Mouse (Mus musculus): ENCODE measurements around the gene Arhgap22. TPM values are rescaled to one million over a fixed set of nuclear protein-coding genes. Genes with fewer than 3 reads are reported as not detected.

Gene Arhgap22
- polyA plus RNA-seq, 1 experiment from 2014 or later, result 14.0 TPM

- WGBS, result 64% methylated on average over 6 of the region's 6 CpGs
Observed at GRCm38 (mm10) chr14:33351984-33352722, 138.3 kb downstream of the Arhgap22 start.

GRCm38 (mm10) chr14:33352890-33353289, 139.1 kb downstream of the Arhgap22 start:
- DNase-seq (ENCODE audit: low spot score), result no peak
- ATAC-seq (replicated peaks; ENCODE audit: low FRiP score), result no peak

More at GRCm38 (mm10) chr14:33351984-33352722, 138.3 kb downstream of the Arhgap22 start:
- Histone ChIP-seq H3K9ac (ENCODE audit: low read depth, low read length) (no peak overlapping the region), H3K9me3 (ENCODE audit: control insufficient read depth, low read length) (no peaks in the 10 kb centered on the region), H3K36me3 (ENCODE audit: control insufficient read depth, insufficient read depth, low read length) (no peaks in the 10 kb centered on the region), H3K27ac (ENCODE audit: low read depth, low read length) (no peak overlapping the region), H3K4me3 (ENCODE audit: low read depth, low read length) (no peak overlapping the region), H3K4me2 (no peak overlapping the region), H3K4me1 (replicated peaks; ENCODE audit: control insufficient read depth, insufficient read depth, low read length) (no peaks in the 10 kb centered on the region), H3K27me3 (replicated peaks; ENCODE audit: control insufficient read depth, insufficient read depth, low read length) (peaks cover 38% of the 10 kb centered on the region)
- ATAC-seq (replicated peaks; ENCODE audit: low FRiP score) (no peak), DNase-seq (ENCODE audit: low spot score) (no peak)

GRCm38 (mm10) chr14:33355276-33355675, 141.4 kb downstream of the Arhgap22 start:
- no peak overlapping the region for H3K4me3 ChIP-seq (ENCODE audit: low read depth, low read length)
- no peaks in the 10 kb centered on the region for H3K36me3 ChIP-seq (ENCODE audit: control insufficient read depth, insufficient read depth, low read length)
- peaks cover 24% of the 10 kb centered on the region for H3K27me3 ChIP-seq (replicated peaks; ENCODE audit: control insufficient read depth, insufficient read depth, low read length)
- H3K9me3 ChIP-seq (ENCODE audit: control insufficient read depth, low read length), result no peaks in the 10 kb centered on the region
- H3K4me1 ChIP-seq (replicated peaks; ENCODE audit: control insufficient read depth, insufficient read depth, low read length), result no peaks in the 10 kb centered on the region
- 83% methylated on average over 5 of the region's 5 CpGs for WGBS
- no peak overlapping the region for H3K9ac ChIP-seq (ENCODE audit: low read depth, low read length)
- DNase-seq (ENCODE audit: low spot score) (no peak), ATAC-seq (replicated peaks; ENCODE audit: low FRiP score) (no peak)
- H3K27ac ChIP-seq (ENCODE audit: low read depth, low read length), result no peak overlapping the region
- no peak overlapping the region for H3K4me2 ChIP-seq

More at GRCm38 (mm10) chr14:33352890-33353289, 139.1 kb downstream of the Arhgap22 start:
- H3K4me1 ChIP-seq (replicated peaks; ENCODE audit: control insufficient read depth, insufficient read depth, low read length), result no peaks in the 10 kb centered on the region
- no peak overlapping the region for H3K4me3 ChIP-seq (ENCODE audit: low read depth, low read length)
- no peaks in the 10 kb centered on the region for H3K36me3 ChIP-seq (ENCODE audit: control insufficient read depth, insufficient read depth, low read length)
- H3K9ac ChIP-seq (ENCODE audit: low read depth, low read length), result no peak overlapping the region
- H3K27ac ChIP-seq (ENCODE audit: low read depth, low read length), result no peak overlapping the region
- H3K27me3 ChIP-seq (replicated peaks; ENCODE audit: control insufficient read depth, insufficient read depth, low read length), result peaks cover 38% of the 10 kb centered on the region
- WGBS, result 82% methylated on average over 6 of the region's 6 CpGs
- H3K4me2 ChIP-seq, result no peak overlapping the region
- no peaks in the 10 kb centered on the region for H3K9me3 ChIP-seq (ENCODE audit: control insufficient read depth, low read length)

- no peak overlapping the region for H3K4me2 ChIP-seq
- no peaks in the 10 kb centered on the region for H3K36me3 ChIP-seq (ENCODE audit: control insufficient read depth, insufficient read depth, low read length)
- H3K4me3 ChIP-seq (ENCODE audit: low read depth, low read length), result no peak overlapping the region
- 0 out of 2 replicates have a peak, but pooled peaks cover 5% of the 10 kb centered on the region for H3K4me1 ChIP-seq (replicated peaks; ENCODE audit: control insufficient read depth, insufficient read depth, low read length)
- H3K9me3 ChIP-seq (ENCODE audit: control insufficient read depth, low read length), result no peaks in the 10 kb centered on the region
- no peak overlapping the region for H3K27ac ChIP-seq (ENCODE audit: low read depth, low read length)
- H3K9ac ChIP-seq (ENCODE audit: low read depth, low read length), result no peak overlapping the region
- 77% methylated on average over 12 of the region's 12 CpGs for WGBS
- H3K27me3 ChIP-seq (replicated peaks; ENCODE audit: control insufficient read depth, insufficient read depth, low read length), result no peaks in the 10 kb centered on the region
- no peak for ATAC-seq (replicated peaks; ENCODE audit: low FRiP score)
- no peak for DNase-seq (ENCODE audit: low spot score)
Observed at GRCm38 (mm10) chr14:33357600-33358368, 144.0 kb downstream of the Arhgap22 start.

GRCm38 (mm10) chr14:33358891-33359290, 145.1 kb downstream of the Arhgap22 start:
- H3K27me3 ChIP-seq (replicated peaks; ENCODE audit: control insufficient read depth, insufficient read depth, low read length), result no peaks in the 10 kb centered on the region
- no peak overlapping the region for H3K9ac ChIP-seq (ENCODE audit: low read depth, low read length)
- no peak overlapping the region for H3K27ac ChIP-seq (ENCODE audit: low read depth, low read length)
- H3K4me1 ChIP-seq (replicated peaks; ENCODE audit: control insufficient read depth, insufficient read depth, low read length), result peaks cover 13% of the 10 kb centered on the region; the same call in 1 of the 2 replicates
- no peak for ATAC-seq (replicated peaks; ENCODE audit: low FRiP score)
- no peaks in the 10 kb centered on the region for H3K9me3 ChIP-seq (ENCODE audit: control insufficient read depth, low read length)
- H3K36me3 ChIP-seq (ENCODE audit: control insufficient read depth, insufficient read depth, low read length), result no peaks in the 10 kb centered on the region
- 81% methylated on average over 8 of the region's 8 CpGs for WGBS
- DNase-seq (ENCODE audit: low spot score), result no peak
- no peak overlapping the region for H3K4me2 ChIP-seq
- no peak overlapping the region for H3K4me3 ChIP-seq (ENCODE audit: low read depth, low read length)

GRCm38 (mm10) chr14:33361546-33361945, 147.7 kb downstream of the Arhgap22 start:
- Histone ChIP-seq H3K36me3 (ENCODE audit: control insufficient read depth, insufficient read depth, low read length) (no peaks in the 10 kb centered on the region), H3K9ac (ENCODE audit: low read depth, low read length) (no peak overlapping the region), H3K9me3 (ENCODE audit: control insufficient read depth, low read length) (no peaks in the 10 kb centered on the region), H3K27me3 (replicated peaks; ENCODE audit: control insufficient read depth, insufficient read depth, low read length) (no peaks in the 10 kb centered on the region), H3K27ac (ENCODE audit: low read depth, low read length) (no peak overlapping the region), H3K4me3 (ENCODE audit: low read depth, low read length) (no peak overlapping the region), H3K4me2 (no peak overlapping the region), H3K4me1 (replicated peaks; ENCODE audit: control insufficient read depth, insufficient read depth, low read length) (peaks cover 13% of the 10 kb centered on the region; the same call in 1 of the 2 replicates)
- DNase-seq (ENCODE audit: low spot score) (no peak), ATAC-seq (replicated peaks; ENCODE audit: low FRiP score) (0 out of 2 replicates have a peak, but pooled peaks have one; percentile 18)
- 27% methylated on average over 4 of the region's 4 CpGs for WGBS

- Histone ChIP-seq H3K36me3 (ENCODE audit: control insufficient read depth, insufficient read depth, low read length) (no peaks in the 10 kb centered on the region; the same call in 1 of the 2 replicates), H3K9ac (ENCODE audit: low read depth, low read length) (no peak overlapping the region), H3K4me3 (ENCODE audit: low read depth, low read length) (peak overlapping the region; percentile 3; the same call in 1 of the 2 replicates), H3K4me1 (replicated peaks; ENCODE audit: control insufficient read depth, insufficient read depth, low read length) (peaks cover 13% of the 10 kb centered on the region; the same call in 1 of the 2 replicates), H3K9me3 (ENCODE audit: control insufficient read depth, low read length) (no peaks in the 10 kb centered on the region), H3K27ac (ENCODE audit: low read depth, low read length) (peak overlapping the region; percentile 20; the same call in 1 of the 2 replicates), H3K4me2 (peak overlapping the region; percentile 33), H3K27me3 (replicated peaks; ENCODE audit: control insufficient read depth, insufficient read depth, low read length) (no peaks in the 10 kb centered on the region)
- ATAC-seq (replicated peaks; ENCODE audit: low FRiP score) (peak; percentile 48), DNase-seq (ENCODE audit: low spot score) (no peak)
- 48% methylated on average over 14 of the region's 14 CpGs for WGBS
Observed at GRCm38 (mm10) chr14:33362122-33362521, 148.3 kb downstream of the Arhgap22 start.

GRCm38 (mm10) chr14:33362807-33363206, 149.0 kb downstream of the Arhgap22 start:
- H3K9ac ChIP-seq (ENCODE audit: low read depth, low read length), result no peak overlapping the region
- peaks cover 13% of the 10 kb centered on the region; the same call in 1 of the 2 replicates for H3K4me1 ChIP-seq (replicated peaks; ENCODE audit: control insufficient read depth, insufficient read depth, low read length)
- no peaks in the 10 kb centered on the region for H3K27me3 ChIP-seq (replicated peaks; ENCODE audit: control insufficient read depth, insufficient read depth, low read length)
- peak overlapping the region; percentile 20; the same call in 1 of the 2 replicates for H3K27ac ChIP-seq (ENCODE audit: low read depth, low read length)
- ATAC-seq (replicated peaks; ENCODE audit: low FRiP score) (peak; percentile 14; the same call in 1 of the 2 replicates), DNase-seq (ENCODE audit: low spot score) (no peak)
- no peaks in the 10 kb centered on the region; the same call in 1 of the 2 replicates for H3K36me3 ChIP-seq (ENCODE audit: control insufficient read depth, insufficient read depth, low read length)
- peak overlapping the region; percentile 33 for H3K4me2 ChIP-seq
- 15% methylated on average over 10 of the region's 10 CpGs for WGBS
- H3K4me3 ChIP-seq (ENCODE audit: low read depth, low read length), result peak overlapping the region; percentile 14
- H3K9me3 ChIP-seq (ENCODE audit: control insufficient read depth, low read length), result no peaks in the 10 kb centered on the region
